Mouse (Mus musculus) testis, adult 2 months (tissue): ENCODE measurements around the gene Metap1.

Experiments used
- CTCF ChIP-seq: fragments of 200-500 bp; IDR thresholded peaks from 2 replicates; pipeline ENCODE4 v1.5.1; 2012; ENCODE audit warnings: low read depth, mild to moderate bottlenecking, inconsistent platforms, low read length, moderate library complexity; ENCODE audit not compliant: control insufficient read depth, insufficient read depth, insufficient replicate concordance
- POLR2A ChIP-seq: fragments of 200-500 bp; IDR thresholded peaks from 2 replicates; pipeline ENCODE4 v1.6.1; 2012; ENCODE audit warnings: low read depth, mild to moderate bottlenecking, inconsistent platforms, low read length, moderate library complexity; ENCODE audit not compliant: control insufficient read depth

GRCm38 (mm10) chr3:138503754-138504153 is 14.4 kb upstream of the Metap1 start:
- TF ChIP-seq CTCF (no peak), POLR2A (no peak)
